Mouse (Mus musculus) heart, embryonic 14.5 days (tissue): ENCODE results near the gene Tpcn2. TPM values are rescaled to one million over a fixed set of nuclear protein-coding genes. Genes with fewer than 3 reads are reported as not detected.
A peak's percentile ranks its signal among the peaks of the same experiment; 100 is the strongest.

Experiments used
- ATAC-seq: fragments of 200-750 bp; cut with Nextera tagmentation; 2 replicates; pipeline ENCODE4 v1.8.0; 2017; ENCODE audit warnings: low read depth, moderate TSS enrichment; ENCODE audit not compliant: insufficient number of reproducible peaks, insufficient read depth, low FRiP score
- H3K27ac ChIP-seq, 2 experiments: fragments of 200-500 bp in 1 of 2; fragments of 300-500 bp in 1 of 2; sonication (generic) in 1 of 2; replicated peaks in 1 of 2; 2 replicates each; pipeline ENCODE4 v1.5.1; 2012 to 2014; ENCODE audit warnings: low read depth in 2 of 2, low read length in 2 of 2, control low read depth in 1 of 2, mild to moderate bottlenecking in 1 of 2, mixed read lengths in 1 of 2; ENCODE audit not compliant: control insufficient read depth in 1 of 2, insufficient read depth in 1 of 2
- H3K27me3 ChIP-seq: fragments of 300-500 bp; sonication (generic); 2 replicates; pipeline ENCODE4 v1.6.1; 2014; ENCODE audit warnings: mild to moderate bottlenecking, low read length, control low read depth; ENCODE audit not compliant: control insufficient read depth, insufficient read depth
- H3K36me3 ChIP-seq: fragments of 300-500 bp; sonication (generic); 2 replicates; pipeline ENCODE4 v1.6.1; 2014; ENCODE audit warnings: mild to moderate bottlenecking, control low read depth, low read length, mixed read lengths; ENCODE audit not compliant: control insufficient read depth, insufficient read depth
- H3K4me1 ChIP-seq, 2 experiments: fragments of 200-500 bp in 1 of 2; fragments of 300-500 bp in 1 of 2; sonication (generic) in 1 of 2; 2 replicates each; pipeline ENCODE4 v1.6.1; 2012 to 2014; ENCODE audit warnings: low read length in 2 of 2, control low read depth in 1 of 2, mixed read lengths in 1 of 2; ENCODE audit not compliant: control insufficient read depth in 2 of 2, insufficient read depth in 2 of 2
- H3K4me2 ChIP-seq: fragments of 300-500 bp; sonication (generic); 2 replicates; pipeline ENCODE4 v1.6.1; 2014; ENCODE audit warnings: mild to moderate bottlenecking, low read length
- H3K4me3 ChIP-seq, 2 experiments: fragments of 200-500 bp in 1 of 2; fragments of 300-500 bp in 1 of 2; sonication (generic) in 1 of 2; 2 replicates each; pipeline ENCODE4 v1.5.1; 2012 to 2014; ENCODE audit warnings: low read length in 2 of 2, mild to moderate bottlenecking in 2 of 2, control low read depth in 1 of 2, low read depth in 1 of 2, moderate library complexity in 1 of 2; ENCODE audit not compliant: control insufficient read depth in 1 of 2, insufficient read depth in 1 of 2
- H3K9ac ChIP-seq: fragments of 300-500 bp; sonication (generic); 2 replicates; pipeline ENCODE4 v1.6.1; 2014; ENCODE audit warnings: mild to moderate bottlenecking, low read length
- H3K9me3 ChIP-seq: fragments of 300-500 bp; sonication (generic); 2 replicates; pipeline ENCODE4 v1.6.1; 2016; ENCODE audit warnings: low read length, control low read depth; ENCODE audit not compliant: control insufficient read depth
- WGBS: fragments of 180-500 bp; shearing (Covaris S2); extraction: QIAGEN DNeasy Blood & Tissue Kit; methylation state at CpG from one replicate; pipeline ENCODE4 v1.1.7; 2014; 5-methylcytosine and 5-hydroxymethylcytosine counted together
- polyA plus RNA-seq: library from polyadenylated mRNA; unstranded; fragments of >200 nt; fragmentation: Nextera tagmentation; extraction: Ambion mirVana; gene quantifications from 2 replicates; pipeline ENCODE4 v1.2.1, GENCODE M21; 2014

The Tpcn2 gene
- polyA plus RNA-seq, 1 experiment from 2014 or later = 2.4 TPM

DNA sequence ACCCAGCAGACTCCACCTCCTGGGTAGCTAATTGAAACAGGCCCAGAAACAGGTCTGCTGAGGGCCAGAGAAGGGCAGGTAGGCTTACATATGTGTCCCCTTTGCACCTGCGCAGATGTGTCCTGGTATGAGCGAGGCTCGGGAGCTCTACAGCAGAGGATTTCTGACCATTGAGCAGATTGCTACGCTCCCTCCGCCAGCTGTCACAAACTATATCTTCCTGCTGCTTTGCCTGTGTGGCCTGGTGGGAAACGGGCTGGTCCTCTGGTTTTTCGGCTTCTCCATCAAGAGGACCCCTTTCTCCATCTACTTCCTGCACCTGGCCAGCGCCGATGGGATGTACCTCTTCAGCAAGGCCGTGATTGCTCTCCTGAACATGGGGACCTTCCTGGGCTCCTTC, 23.8 kb upstream of the Tpcn2 start:
- WGBS = 84% methylated on average over 10 of the region's 10 CpGs
- no peak overlapping the region for H3K9ac ChIP-seq

DNA sequence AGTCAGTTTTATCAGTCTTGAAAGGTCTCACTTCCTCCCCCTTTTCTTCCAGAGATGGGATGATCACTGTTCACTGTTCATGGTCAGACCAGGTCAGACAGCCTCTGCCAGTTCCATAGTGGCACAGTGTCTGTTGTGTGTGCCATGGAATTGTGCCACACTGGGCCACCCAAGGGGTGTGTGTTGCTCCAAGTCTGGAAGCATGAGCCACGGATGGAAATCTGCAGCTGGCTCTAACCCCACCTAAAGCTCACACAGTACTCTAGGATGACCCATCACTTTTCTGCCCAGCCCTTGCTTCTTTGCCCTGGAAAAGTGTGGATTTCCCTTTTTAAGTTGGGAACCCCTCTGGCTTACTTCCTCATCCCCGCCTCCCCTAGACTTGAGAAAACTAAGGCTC, 20.3 kb upstream of the Tpcn2 start:
- no peak overlapping the region for H3K4me3 ChIP-seq
- H3K27me3 ChIP-seq = no peaks in the 10 kb centered on the region
- no peak overlapping the region for H3K4me2 ChIP-seq
- WGBS = 65% methylated on average over 2 of the region's 2 CpGs
- H3K9ac ChIP-seq = no peak overlapping the region
- H3K27ac ChIP-seq = no peak overlapping the region
- H3K9me3 ChIP-seq = no peaks in the 10 kb centered on the region
- peaks cover 0 to 5% of the 10 kb centered on the region in 2 experiments; a peak in 1 of 4 replicates for H3K4me1 ChIP-seq
- ATAC-seq = no peak
- H3K36me3 ChIP-seq = no peaks in the 10 kb centered on the region

More for the DNA sequence above, 23.8 kb upstream of the Tpcn2 start:
- ATAC-seq = no peak
- H3K27me3 ChIP-seq = 0 out of 2 replicates have a peak, but pooled peaks cover 4% of the 10 kb centered on the region
- no peak overlapping the region for H3K27ac ChIP-seq
- H3K4me2 ChIP-seq = no peak overlapping the region
- peaks cover 0 to 4% of the 10 kb centered on the region in 2 experiments; a peak in 1 of 4 replicates for H3K4me1 ChIP-seq
- no peaks in the 10 kb centered on the region for H3K9me3 ChIP-seq
- no peaks in the 10 kb centered on the region for H3K36me3 ChIP-seq
- H3K4me3 ChIP-seq = no peak overlapping the region

DNA sequence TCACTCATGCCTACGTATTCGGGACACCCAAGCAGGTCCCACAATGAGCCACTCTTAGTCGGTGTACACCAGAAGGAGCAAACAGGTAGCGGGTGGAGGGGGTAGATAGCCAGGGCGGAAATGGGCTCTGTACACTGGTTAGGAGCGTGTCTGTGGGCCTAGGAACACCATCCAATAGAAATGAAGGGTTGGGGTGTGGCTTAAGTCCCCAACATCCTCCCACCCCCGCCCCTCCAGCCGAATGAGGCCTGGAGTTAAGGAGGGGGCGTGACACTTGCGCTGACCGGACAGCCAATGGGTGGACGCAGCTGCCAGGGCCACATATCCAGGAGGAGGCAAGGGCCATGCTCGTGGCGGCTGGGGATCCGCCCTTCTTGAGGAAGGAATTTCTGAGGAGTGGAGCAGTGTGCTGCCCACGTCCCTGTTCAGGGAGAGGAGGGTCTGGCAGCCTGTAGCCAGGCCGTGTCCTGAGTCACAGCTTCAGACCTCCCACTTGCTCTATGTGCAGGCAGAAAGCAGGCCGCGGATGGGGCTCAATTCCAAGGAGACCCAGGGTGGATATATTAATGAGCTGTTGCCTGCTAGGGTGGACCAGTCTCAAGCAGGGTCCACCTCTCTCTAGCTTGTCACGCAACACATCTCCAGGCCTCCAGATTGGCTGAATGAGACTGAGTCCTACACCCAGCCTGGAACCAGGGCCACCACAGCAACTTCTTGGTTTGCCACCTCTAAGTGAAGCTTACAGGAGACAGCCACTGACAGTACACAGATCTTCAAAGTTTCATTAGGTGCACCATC, 18.9 kb upstream of the Tpcn2 start:
- peak; percentile 86 for ATAC-seq
- peak overlapping the region; percentile 25 to 27 for H3K4me3 ChIP-seq
- H3K4me1 ChIP-seq = peaks cover 0 to 5% of the 10 kb centered on the region in 2 experiments; a peak in 1 of 4 replicates
- H3K9me3 ChIP-seq = no peaks in the 10 kb centered on the region
- H3K27me3 ChIP-seq = no peaks in the 10 kb centered on the region
- peak overlapping the region in 1 of 2 experiments; percentile 39; a peak in 1 of 4 replicates for H3K27ac ChIP-seq
- peak overlapping the region; percentile 65 for H3K4me2 ChIP-seq
- no peaks in the 10 kb centered on the region for H3K36me3 ChIP-seq
- peak overlapping the region; percentile 50; the same call in 1 of the 2 replicates for H3K9ac ChIP-seq
- WGBS = 7% methylated on average over 20 of the region's 20 CpGs

DNA sequence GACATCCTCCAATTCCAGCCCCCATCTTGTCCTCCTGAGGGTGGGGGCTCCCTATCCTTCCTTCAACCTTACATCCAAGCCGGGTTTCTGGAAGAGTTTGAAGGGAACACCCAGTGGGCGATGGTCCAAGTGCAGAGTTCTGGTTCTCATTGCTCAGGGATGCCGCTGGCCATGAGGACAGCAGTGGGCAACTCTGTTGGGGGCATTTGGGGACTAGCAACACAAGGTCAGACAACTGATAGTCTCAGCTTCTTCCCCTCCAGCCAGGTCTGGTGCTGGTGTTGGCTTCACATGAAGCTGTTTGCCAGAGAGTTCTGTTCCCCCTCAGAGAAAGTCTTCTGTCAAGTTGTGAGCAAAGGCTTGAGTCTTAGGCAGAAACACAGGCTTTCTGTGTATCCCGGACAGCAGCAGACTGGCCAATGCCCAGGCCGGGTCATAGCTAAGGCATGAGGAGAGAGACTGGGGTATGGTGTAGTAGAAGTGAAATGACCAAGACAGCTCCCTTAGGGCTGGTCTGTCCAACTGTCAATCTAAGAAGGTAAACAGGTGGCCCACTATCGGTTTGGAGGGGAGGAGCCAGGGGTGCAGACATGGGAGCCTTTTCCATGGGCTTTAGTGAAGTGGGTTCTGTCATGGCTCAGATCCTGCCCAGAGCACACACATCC, 17.7 kb upstream of the Tpcn2 start:
- no peak overlapping the region for H3K4me3 ChIP-seq
- no peak overlapping the region for H3K9ac ChIP-seq
- 70% methylated on average over 6 of the region's 6 CpGs for WGBS
- H3K36me3 ChIP-seq = no peaks in the 10 kb centered on the region
- no peak overlapping the region for H3K4me2 ChIP-seq
- peaks cover 0 to 5% of the 10 kb centered on the region in 2 experiments; a peak in 1 of 4 replicates for H3K4me1 ChIP-seq
- H3K27ac ChIP-seq = no peak overlapping the region
- no peak for ATAC-seq
- H3K9me3 ChIP-seq = no peaks in the 10 kb centered on the region
- no peaks in the 10 kb centered on the region for H3K27me3 ChIP-seq

DNA sequence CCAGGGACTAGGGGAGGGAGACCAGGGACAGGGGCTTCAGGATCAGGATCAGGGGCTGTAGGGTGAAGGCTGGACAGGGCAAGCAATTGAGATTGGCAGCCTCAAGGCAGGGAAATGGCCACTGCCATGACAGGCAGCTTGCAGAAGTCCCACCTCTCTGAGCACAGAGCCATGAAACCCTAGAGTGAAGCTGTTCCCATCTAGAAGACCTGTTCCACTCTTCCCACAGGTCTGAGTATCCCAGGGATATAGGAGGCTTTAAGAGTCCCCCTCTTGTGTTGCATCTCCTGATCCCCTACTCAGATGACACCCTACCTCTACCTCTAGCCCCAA, 17.2 kb upstream of the Tpcn2 start:
- Histone ChIP-seq H3K27me3 (no peaks in the 10 kb centered on the region), H3K4me2 (no peak overlapping the region), H3K27ac (no peak overlapping the region), H3K9me3 (no peaks in the 10 kb centered on the region), H3K9ac (no peak overlapping the region), H3K4me3 (no peak overlapping the region), H3K36me3 (no peaks in the 10 kb centered on the region), H3K4me1 (peaks cover 0 to 5% of the 10 kb centered on the region in 2 experiments; a peak in 1 of 4 replicates)
- no peak for ATAC-seq

DNA sequence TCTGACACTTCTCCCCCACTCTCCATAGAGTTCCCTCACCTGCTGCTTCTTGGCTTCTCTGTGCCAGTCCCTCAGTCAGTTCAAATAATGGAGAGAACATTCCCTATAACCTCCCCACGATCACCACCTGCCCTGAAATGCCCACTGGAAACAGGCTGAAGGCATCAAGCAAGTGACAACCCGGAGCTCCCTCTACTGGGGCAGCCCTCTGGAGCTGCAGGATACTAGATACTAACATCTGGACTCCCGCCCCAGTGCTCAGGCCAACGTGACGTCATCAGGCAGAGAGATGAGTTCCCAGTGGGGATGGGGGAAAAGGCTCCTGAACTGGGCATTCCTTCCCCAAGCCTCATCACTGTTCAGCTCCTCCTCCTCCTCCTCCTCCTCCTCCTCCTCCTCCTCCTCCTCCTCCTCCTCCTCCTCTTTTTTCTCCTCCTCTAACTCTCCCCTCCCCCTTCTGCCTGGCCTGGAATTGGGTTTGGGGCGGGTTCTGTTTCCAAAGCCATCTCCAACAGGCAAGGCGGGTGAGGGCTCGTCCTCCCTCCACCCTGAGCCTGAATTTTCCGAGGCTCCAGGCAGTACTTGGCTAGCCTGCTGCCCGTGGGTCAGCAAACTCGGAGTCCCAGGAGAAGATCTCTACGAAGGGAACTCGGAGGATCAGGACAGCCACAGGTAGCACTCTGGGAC, 16.7 kb upstream of the Tpcn2 start, which contains the start of gene Mrgprf:
Mrgprf (plus strand) TSS at position 508 of the 687 bp plus-strand sequence.
- Histone ChIP-seq H3K9ac (no peak within 1 kb of the TSS), H3K27me3 (no peaks in the 10 kb centered on the region), H3K36me3 (no peaks in the 10 kb centered on the region), H3K4me2 (no peak within 1 kb of the TSS), H3K4me1 (peaks cover 0 to 5% of the 10 kb centered on the region in 2 experiments; a peak in 1 of 4 replicates), H3K4me3 (no peak within 1 kb of the TSS), H3K9me3 (no peaks in the 10 kb centered on the region), H3K27ac (no peak within 1 kb of the TSS)
- WGBS = 30% methylated on average over 12 of the region's 13 CpGs
- ATAC-seq = no peak

DNA sequence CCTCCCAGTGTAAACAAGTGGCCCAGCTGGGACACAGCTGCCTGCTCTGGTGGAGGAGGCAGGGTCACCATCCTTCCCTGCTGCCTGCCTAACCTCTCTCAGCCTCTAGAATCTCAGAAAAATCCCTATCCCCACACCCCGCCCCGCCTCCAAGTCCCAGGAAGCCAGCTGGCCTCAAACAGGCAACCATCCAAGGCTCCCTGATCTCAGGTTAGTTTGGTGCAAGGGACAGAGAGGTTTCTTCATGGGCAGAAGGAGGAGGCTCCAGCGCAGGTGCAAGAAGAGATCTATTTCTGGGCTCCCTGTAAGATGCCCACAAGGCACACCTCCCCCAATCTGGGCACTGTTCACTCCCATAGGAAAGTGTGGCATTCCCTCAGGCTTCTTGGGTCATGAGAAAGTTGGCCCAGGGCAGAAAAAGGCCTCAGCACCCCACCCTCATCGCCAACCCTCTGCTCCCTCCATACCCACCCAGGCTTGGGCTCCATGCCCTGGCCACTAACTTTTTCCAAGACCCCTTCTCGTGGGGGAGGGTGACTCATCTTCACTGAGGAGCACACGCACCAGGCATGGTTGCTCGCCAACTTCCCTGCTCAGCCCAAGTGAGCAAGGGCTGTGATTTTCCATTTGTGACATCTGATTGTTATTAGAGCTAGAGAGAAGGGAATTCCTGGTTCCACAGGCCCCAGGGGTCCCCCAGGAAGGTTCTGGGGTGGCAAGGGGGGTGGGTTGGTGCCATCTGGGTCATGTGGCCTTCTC, 15.9 kb upstream of the Tpcn2 start:
- Histone ChIP-seq H3K4me3 (no peak overlapping the region), H3K36me3 (no peaks in the 10 kb centered on the region), H3K9me3 (no peaks in the 10 kb centered on the region), H3K4me2 (no peak overlapping the region), H3K27ac (no peak overlapping the region), H3K9ac (no peak overlapping the region), H3K4me1 (peaks cover 0 to 5% of the 10 kb centered on the region in 2 experiments; a peak in 1 of 4 replicates), H3K27me3 (no peaks in the 10 kb centered on the region)
- no peak for ATAC-seq
- 55% methylated on average over 7 of the region's 7 CpGs for WGBS
